Mouse (Mus musculus) lung, adult 2 months (tissue): ENCODE data around the gene Higd1a.

ENCODE experiments used
- CTCF ChIP-seq: fragments of 200-500 bp; IDR thresholded peaks from 2 replicates; pipeline ENCODE4 v1.5.1; 2011; ENCODE audit warnings: mild to moderate bottlenecking, low read length, control low read depth; ENCODE audit not compliant: insufficient read depth
- POLR2A ChIP-seq: fragments of 200-500 bp; IDR thresholded peaks from 2 replicates; pipeline ENCODE4 v1.6.1; 2011; ENCODE audit warnings: low read depth, mild to moderate bottlenecking, control low read depth, low read length, borderline replicate concordance; ENCODE audit errors: extremely low read depth

GRCm38 (mm10) chr9:121907356-121908070, 49.4 kb upstream of the Higd1a start:
- TF ChIP-seq CTCF, result no peak
- no peak for TF ChIP-seq POLR2A
